In the genomic region with DNA sequence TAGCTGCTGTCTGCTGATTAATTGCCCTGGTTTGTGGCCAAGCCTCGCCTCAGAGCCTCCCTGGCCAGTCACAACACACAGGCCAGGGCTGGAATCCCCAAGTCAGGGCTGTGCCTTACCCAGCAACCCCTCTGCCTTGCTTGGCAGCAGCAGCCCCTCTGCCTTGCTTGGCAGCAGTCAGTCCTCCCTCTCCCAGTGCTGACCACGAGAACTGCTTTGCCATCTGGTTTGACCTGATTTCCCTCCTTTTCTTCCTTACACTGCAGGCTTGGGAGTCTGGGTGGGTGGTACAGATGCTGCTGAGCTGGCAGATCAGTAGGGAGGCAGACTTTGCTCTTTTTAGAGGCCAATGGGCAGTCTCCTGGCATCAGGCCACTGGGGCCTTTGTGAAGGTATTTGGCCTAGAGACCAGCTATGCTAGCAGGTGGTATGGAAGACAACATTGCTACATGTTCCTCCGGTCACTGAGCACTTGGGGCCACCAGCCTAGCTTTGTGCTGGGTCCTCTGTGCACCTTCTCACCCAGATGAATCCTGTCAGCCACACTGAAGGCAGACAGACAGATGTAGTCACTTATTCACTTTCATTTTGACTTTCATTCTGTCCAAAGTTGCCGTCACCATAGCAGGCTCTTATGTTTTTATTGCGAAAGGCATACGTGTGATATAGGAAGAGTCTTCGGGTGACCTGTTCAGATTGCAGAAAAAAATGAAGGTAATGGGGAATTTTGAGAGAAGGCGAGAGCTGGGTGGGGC, we compare ENCODE assay signal across 9 mouse cellular contexts.
DNase-seq lines count a peak whose midpoint lies in the region; ATAC-seq and TF ChIP-seq lines count a peak whose summit lies in the region.
"Had no signal": no experiment of that assay in that cellular context is flagged by ENCODE, and none has a peak within 500 bp of the region (broad histone marks: within the 10 kb centered on the region; RNA-seq: fewer than 3 reads in every experiment).

No protein-coding gene starts in this region.

- H3K27me3 ChIP-seq in hindbrain, embryonic 10.5 days (ENCODE audit: insufficient read depth, poor library complexity, severe bottlenecking), result no peaks in the 10 kb centered on the region
- H3K27me3 ChIP-seq in hindbrain, embryonic 11.5 days (ENCODE audit: control insufficient read depth, insufficient read depth, low read length), result no peaks in the 10 kb centered on the region
- no peaks in the 10 kb centered on the region for H3K27me3 ChIP-seq in intestine, embryonic 15.5 days (replicated peaks)
- H3K27me3 ChIP-seq in liver, adult 2 months (ENCODE audit: control insufficient read depth, insufficient read depth, low read length), result no peaks in the 10 kb centered on the region
- H3K27me3 ChIP-seq: Patski had no signal

- no peak for DNase-seq in hindbrain, embryonic 10.5 days (ENCODE audit: low spot score)
- DNase-seq in hindbrain, embryonic 11.5 days (ENCODE audit: low spot score), result no peak
- DNase-seq in Muller cell, postnatal 12 days (ENCODE audit: inconsistent ontology term), result peak; percentile 92
- peak; percentile 47 to 68 for DNase-seq in cerebellum, postnatal 4 days (ENCODE audit: low spot score in 2 of 2)
- DNase-seq in liver, adult 2 months (ENCODE audit: extremely low read depth, low read depth, low spot score), result peak; percentile 83
- DNase-seq in retina, embryonic 14.5 days (ENCODE audit: low spot score), result peak; percentile 18

- no peak overlapping the region for H3K9ac ChIP-seq in hindbrain, embryonic 11.5 days (ENCODE audit: low read depth, low read length)
- no peak overlapping the region for H3K9ac ChIP-seq in intestine, embryonic 15.5 days
- no peak overlapping the region for H3K9ac ChIP-seq in liver, adult 2 months (ENCODE audit: low read depth, low read length)

- no peak overlapping the region for H3K4me3 ChIP-seq in hindbrain, embryonic 10.5 days
- no peak overlapping the region for H3K4me3 ChIP-seq in hindbrain, embryonic 11.5 days (ENCODE audit: low read depth, low read length)
- no peak overlapping the region for H3K4me3 ChIP-seq in intestine, embryonic 15.5 days (replicated peaks)
- H3K4me3 ChIP-seq in liver, adult 2 months (ENCODE audit: insufficient read depth, low read depth, low read length), result no peak overlapping the region

- no peak overlapping the region for H3K4me2 ChIP-seq in hindbrain, embryonic 11.5 days (replicated peaks; ENCODE audit: low read depth, low read length)
- H3K4me2 ChIP-seq in intestine, embryonic 15.5 days (replicated peaks), result no peak overlapping the region

- TF ChIP-seq CTCF in liver, adult 2 months (IDR thresholded peaks at IDR 0.05; ENCODE audit: low read depth, low read length), result no peak

- H3K4me1 ChIP-seq in hindbrain, embryonic 10.5 days (replicated peaks), result peaks cover 41% of the 10 kb centered on the region
- H3K4me1 ChIP-seq in hindbrain, embryonic 11.5 days (replicated peaks; ENCODE audit: control insufficient read depth, insufficient read depth, low read length), result 0 out of 2 replicates have a peak, but pooled peaks cover 2% of the 10 kb centered on the region
- H3K4me1 ChIP-seq in intestine, embryonic 15.5 days (replicated peaks), result peaks cover 29% of the 10 kb centered on the region
- H3K4me1 ChIP-seq in liver, adult 2 months (ENCODE audit: control insufficient read depth, insufficient read depth, low read length), result peaks cover 21% of the 10 kb centered on the region

- 89% methylated on average over 8 of the region's 8 CpGs for WGBS in hindbrain, embryonic 10.5 days
- WGBS in hindbrain, embryonic 11.5 days, result 85% methylated on average over 8 of the region's 8 CpGs
- WGBS in intestine, embryonic 15.5 days, result 64% methylated on average over 8 of the region's 8 CpGs
- WGBS in liver, adult 2 months, result 35% methylated on average over 8 of the region's 8 CpGs

- peak overlapping the region; percentile 66 for H3K27ac ChIP-seq in hindbrain, embryonic 10.5 days
- H3K27ac ChIP-seq in hindbrain, embryonic 11.5 days (ENCODE audit: low read depth, low read length), result no peak overlapping the region
- H3K27ac ChIP-seq in intestine, embryonic 15.5 days, result peak overlapping the region; percentile 63
- peak overlapping the region; percentile 41 for H3K27ac ChIP-seq in liver, adult 2 months (replicated peaks; ENCODE audit: insufficient read depth, low read depth, low read length)

- H3K36me3 ChIP-seq in hindbrain, embryonic 10.5 days, result no peaks in the 10 kb centered on the region
- no peaks in the 10 kb centered on the region for H3K36me3 ChIP-seq in hindbrain, embryonic 11.5 days (ENCODE audit: control insufficient read depth, insufficient read depth, low read length)
- H3K36me3 ChIP-seq in intestine, embryonic 15.5 days, result no peaks in the 10 kb centered on the region
- H3K36me3 ChIP-seq in liver, adult 2 months (ENCODE audit: control insufficient read depth, insufficient read depth, low read length), result no peaks in the 10 kb centered on the region

- no peak for ATAC-seq in hindbrain, embryonic 11.5 days (ENCODE audit: low FRiP score)
- peak; percentile 46 for ATAC-seq in intestine, embryonic 15.5 days
- no peak for ATAC-seq in inflammation-experienced regulatory T-cells, adult 6 months
- ATAC-seq: Patski had no signal

- no peak for TF ChIP-seq POLR2A in liver, adult 2 months (IDR thresholded peaks at IDR 0.05; ENCODE audit: extremely low read depth, insufficient read depth, low read length)

- H3K9me3 ChIP-seq in hindbrain, embryonic 10.5 days, result no peaks in the 10 kb centered on the region
- no peaks in the 10 kb centered on the region for H3K9me3 ChIP-seq in hindbrain, embryonic 11.5 days (ENCODE audit: control insufficient read depth, low read length)
- no peaks in the 10 kb centered on the region for H3K9me3 ChIP-seq in intestine, embryonic 15.5 days

- H3K79me2 ChIP-seq in liver, adult 2 months (ENCODE audit: control insufficient read depth, insufficient read depth, low read length), result no peaks in the 10 kb centered on the region

Comparison
In these comparisons a context has a peak if more than half of its experiments do, and no peak if none do; other contexts are left out.
1. DNase-seq: peak in Muller cell, postnatal 12 days (single experiment), cerebellum, postnatal 4 days (2 of 2), liver, adult 2 months (single experiment) and retina, embryonic 14.5 days (single experiment); none in hindbrain, embryonic 10.5 days (single experiment) and hindbrain, embryonic 11.5 days (single experiment).